Mouse (Mus musculus) lung, embryonic 14.5 days (tissue): ENCODE results near the gene Cramp1l. TPM values are rescaled to one million over a fixed set of nuclear protein-coding genes. Genes with fewer than 3 reads are reported as not detected.
"Not testable (repeated sequence)": the region's sequence is repeated elsewhere in the genome, so short reads cannot be mapped to it uniquely, and the experiment has no call there.

ENCODE experiments used
- ATAC-seq: fragments of 200-750 bp; cut with Nextera tagmentation; 2 replicates; pipeline ENCODE4 v1.8.0; 2017; ENCODE audit warnings: mild to moderate bottlenecking, moderate TSS enrichment, moderate library complexity; ENCODE audit not compliant: insufficient read depth
- DNase-seq: peaks from one replicate; pipeline ENCODE4 v3.0.0-alpha.2; 2015
- H3K27ac ChIP-seq: fragments of 300-500 bp; sonication (generic); 2 replicates; pipeline ENCODE4 v1.5.1; 2014; ENCODE audit warnings: low read depth, mild to moderate bottlenecking, moderate library complexity
- H3K27me3 ChIP-seq: fragments of 300-500 bp; sonication (generic); 2 replicates; pipeline ENCODE4 v1.6.1; 2014; ENCODE audit warnings: low read length, control low read depth; ENCODE audit not compliant: insufficient read depth
- H3K36me3 ChIP-seq: fragments of 300-500 bp; sonication (generic); 2 replicates; pipeline ENCODE4 v1.6.1; 2014; ENCODE audit warnings: control low read depth; ENCODE audit not compliant: insufficient read depth
- H3K4me1 ChIP-seq: fragments of 300-500 bp; sonication (generic); 2 replicates; pipeline ENCODE4 v1.6.1; 2014; ENCODE audit warnings: antibody characterized with exemption, control low read depth; ENCODE audit not compliant: insufficient read depth
- H3K4me2 ChIP-seq: fragments of 300-500 bp; sonication (generic); 2 replicates; pipeline ENCODE4 v1.6.1; 2014; ENCODE audit warnings: mild to moderate bottlenecking
- H3K4me3 ChIP-seq: fragments of 300-500 bp; sonication (generic); 2 replicates; pipeline ENCODE4 v1.5.1; 2014; ENCODE audit warnings: low read depth, low read length
- H3K9ac ChIP-seq: fragments of 300-500 bp; sonication (generic); 2 replicates; pipeline ENCODE4 v1.6.1; 2014
- H3K9me3 ChIP-seq: fragments of 300-500 bp; sonication (generic); 2 replicates; pipeline ENCODE4 v1.6.1; 2016; ENCODE audit warnings: low read depth, low read length, control low read depth
- CTCF ChIP-seq: IDR thresholded peaks from 2 replicates; pipeline ENCODE4 v1.5.1; 2016; ENCODE audit warnings: antibody characterized with exemption, low read depth
- WGBS: fragments of 180-500 bp; shearing (Covaris S2); extraction: QIAGEN DNeasy Blood & Tissue Kit; methylation state at CpG from one replicate; pipeline ENCODE4 v1.1.7; 2014; 5-methylcytosine and 5-hydroxymethylcytosine counted together
- polyA plus RNA-seq: library from polyadenylated mRNA; unstranded; fragments of >200 nt; fragmentation: Nextera tagmentation; extraction: Ambion mirVana; gene quantifications from 2 replicates; pipeline ENCODE4 v1.2.1, GENCODE M21; 2014

Cramp1l gene
- polyA plus RNA-seq, 1 experiment from 2014 or later: 9.8 TPM

DNA sequence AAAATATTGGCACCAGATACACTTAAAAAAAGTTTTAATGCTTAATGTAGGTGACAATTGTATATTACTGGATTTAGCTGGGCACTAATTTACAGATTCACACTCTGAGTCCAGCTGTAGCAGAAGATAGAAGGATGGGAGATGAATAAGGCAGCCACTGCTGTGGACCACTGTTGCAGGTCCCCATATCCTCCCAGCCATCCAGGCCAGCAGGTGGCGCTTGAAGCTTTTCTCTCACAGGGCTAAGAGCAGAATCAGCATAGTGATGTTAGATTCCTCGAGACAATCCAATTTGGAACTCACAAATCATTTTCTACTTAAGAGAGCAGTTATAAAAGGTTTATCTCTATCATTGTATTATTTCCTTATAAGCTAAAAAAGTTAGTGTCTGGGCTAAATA lies 73.1 kb downstream of the Cramp1l start:
- peak; percentile 44 for DNase-seq

GRCm38 (mm10) chr17:24937266-24937665 lies 78.3 kb downstream of the Cramp1l start:
- Histone ChIP-seq H3K9me3 (no peaks in the 10 kb centered on the region), H3K4me2 (peak overlapping the region; percentile 72), H3K4me3 (peak overlapping the region; percentile 97), H3K27ac (peak overlapping the region; percentile 85), H3K36me3 (no peaks in the 10 kb centered on the region), H3K9ac (peak overlapping the region; percentile 86), H3K4me1 (peaks cover 5% of the 10 kb centered on the region; the same call in 1 of the 2 replicates), H3K27me3 (no peaks in the 10 kb centered on the region)
- 41% methylated on average over 6 of the region's 6 CpGs for WGBS
- no peak for ATAC-seq
- TF ChIP-seq CTCF: peak; percentile 18; the same call in 1 of the 2 replicates
- no peak for DNase-seq

More for the DNA sequence above, 73.1 kb downstream of the Cramp1l start:
- not testable (repeated sequence) for H3K4me2 ChIP-seq, H3K27me3 ChIP-seq, H3K4me1 ChIP-seq, H3K9me3 ChIP-seq, ATAC-seq, H3K27ac ChIP-seq, H3K4me3 ChIP-seq, H3K9ac ChIP-seq
- WGBS: 5% methylated on average over 2 of the region's 2 CpGs
- peaks cover 43% of the 10 kb centered on the region for H3K36me3 ChIP-seq
- peak; percentile 70 for TF ChIP-seq CTCF

DNA sequence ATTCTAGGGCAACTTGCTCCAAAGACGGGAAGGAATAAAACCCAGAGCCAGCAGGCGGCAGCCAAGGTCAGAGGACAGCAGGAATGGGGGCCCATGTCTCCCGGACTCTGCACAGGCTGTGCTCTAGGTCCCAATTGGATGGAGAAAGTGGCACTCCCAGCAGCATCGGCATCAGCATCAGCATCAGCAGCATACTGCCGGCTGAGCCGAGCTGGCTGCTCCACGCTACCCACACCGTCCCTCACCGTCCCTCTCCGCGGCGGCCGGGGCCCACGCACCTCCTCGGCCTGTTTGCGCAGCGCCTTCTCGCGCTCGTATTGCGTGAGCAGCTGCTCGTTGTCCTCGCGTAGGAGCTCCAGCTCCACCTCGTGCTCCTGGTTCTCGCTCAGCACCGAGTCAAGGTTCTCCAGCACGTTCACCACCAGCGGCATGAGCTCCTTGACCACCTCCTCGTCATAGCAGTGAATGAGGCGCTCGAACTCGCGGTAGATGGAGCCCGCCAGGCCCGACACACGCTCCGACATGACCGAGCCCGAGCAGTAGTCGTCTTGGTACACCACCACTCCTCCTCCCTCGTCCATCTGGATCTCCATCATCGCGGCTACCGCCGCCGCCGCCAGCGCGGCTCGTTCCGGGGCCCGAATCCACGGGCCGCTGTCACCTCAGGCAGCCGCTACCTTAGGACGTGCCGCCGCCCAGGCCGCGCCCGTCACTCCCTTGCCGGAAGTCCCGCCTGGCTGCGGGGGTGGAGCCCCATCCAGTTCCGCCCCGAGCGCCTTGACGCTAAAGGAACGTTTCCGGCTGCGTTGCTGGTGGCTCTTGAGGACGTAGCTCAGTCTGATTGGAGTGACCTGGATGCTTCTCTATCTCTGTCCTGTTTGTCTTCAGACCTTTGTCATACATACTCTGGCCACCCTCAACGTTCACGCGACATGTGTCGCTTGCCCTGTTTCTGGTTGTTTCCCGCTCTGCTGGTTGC lies 79.0 kb downstream of the Cramp1l start, which contains the start of gene Mapk8ip3:
TSS of gene Mapk8ip3 (minus strand) at position 719 of the 979 bp plus-strand sequence.
- TF ChIP-seq CTCF: peak; percentile 48
- peak within 1 kb of the TSS; percentile 85 for H3K27ac ChIP-seq
- H3K4me3 ChIP-seq: peak within 1 kb of the TSS; percentile 97
- H3K9me3 ChIP-seq: no peaks in the 10 kb centered on the region
- 0 out of 2 replicates have a peak, but pooled peaks cover 4% of the 10 kb centered on the region for H3K36me3 ChIP-seq
- H3K4me2 ChIP-seq: peak within 1 kb of the TSS; percentile 72
- H3K9ac ChIP-seq: peak within 1 kb of the TSS; percentile 86
- H3K4me1 ChIP-seq: peaks cover 5% of the 10 kb centered on the region; the same call in 1 of the 2 replicates
- peak; percentile 97 for DNase-seq
- H3K27me3 ChIP-seq: no peaks in the 10 kb centered on the region
- WGBS: under 1% methylated on average over 78 of the region's 78 CpGs
- ATAC-seq: peak; percentile 98

DNA sequence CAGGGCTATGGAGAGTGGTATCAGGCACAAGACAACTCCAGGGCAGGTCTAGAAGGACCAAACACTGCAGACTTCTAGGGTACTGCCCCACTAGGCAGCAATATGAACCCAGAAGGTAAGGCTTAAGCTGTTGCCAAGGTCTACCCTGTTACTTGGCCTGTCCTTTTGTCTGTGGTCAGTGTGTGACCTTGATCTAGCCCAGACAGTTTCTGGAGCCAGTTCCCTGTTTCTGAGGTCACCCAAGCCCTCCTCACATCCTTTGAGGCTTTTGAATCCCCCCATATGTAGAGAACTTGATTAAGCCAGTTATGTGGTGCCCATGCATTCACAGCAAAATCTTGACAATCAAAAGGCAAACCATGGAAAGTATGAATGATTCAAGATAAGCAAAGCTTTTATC lies 79.9 kb downstream of the Cramp1l start:
- peak overlapping the region; percentile 72 for H3K4me2 ChIP-seq
- H3K4me1 ChIP-seq: peaks cover 5% of the 10 kb centered on the region; the same call in 1 of the 2 replicates
- H3K4me3 ChIP-seq: peak overlapping the region; percentile 97
- no peak for DNase-seq
- no peaks in the 10 kb centered on the region for H3K27me3 ChIP-seq
- no peaks in the 10 kb centered on the region for H3K9me3 ChIP-seq
- H3K9ac ChIP-seq: peak overlapping the region; percentile 86
- no peak for ATAC-seq
- no peak overlapping the region for H3K27ac ChIP-seq
- 0 out of 2 replicates have a peak, but pooled peaks cover 4% of the 10 kb centered on the region for H3K36me3 ChIP-seq
- TF ChIP-seq CTCF: no peak

GRCm38 (mm10) chr17:24934926-24935325 lies 80.7 kb downstream of the Cramp1l start:
- no peaks in the 10 kb centered on the region for H3K9me3 ChIP-seq
- DNase-seq (no peak), ATAC-seq (no peak)
- no peak for TF ChIP-seq CTCF
- H3K4me2 ChIP-seq: peak overlapping the region; percentile 72
- 0 out of 2 replicates have a peak, but pooled peaks cover 4% of the 10 kb centered on the region for H3K36me3 ChIP-seq
- H3K4me1 ChIP-seq: peaks cover 5% of the 10 kb centered on the region; the same call in 1 of the 2 replicates
- H3K9ac ChIP-seq: peak overlapping the region; percentile 86; the same call in 1 of the 2 replicates
- H3K4me3 ChIP-seq: 0 out of 2 replicates have a peak overlapping the region, but pooled peaks have one; percentile 1
- H3K27ac ChIP-seq: no peak overlapping the region
- 56% methylated on average over 4 of the region's 4 CpGs for WGBS
- no peaks in the 10 kb centered on the region for H3K27me3 ChIP-seq

DNA sequence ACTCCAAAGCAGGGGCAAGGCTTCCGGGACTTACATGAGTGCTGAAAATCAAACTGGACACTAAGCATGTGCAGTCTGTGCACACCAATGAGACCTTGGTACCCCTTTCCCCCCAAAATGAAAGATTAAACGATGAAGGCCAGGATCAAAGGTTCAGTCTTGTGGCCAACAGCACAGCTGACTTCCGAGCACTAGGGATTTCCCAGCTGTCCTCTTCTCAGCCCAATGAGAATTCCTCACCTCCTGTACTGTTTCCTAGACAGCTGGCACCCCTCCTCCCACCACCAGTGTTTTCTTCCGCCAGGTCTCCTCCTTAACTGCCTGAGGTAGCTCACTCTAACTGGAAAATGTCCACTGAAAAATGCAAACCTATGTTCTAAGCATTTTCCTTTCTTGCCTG lies 82.4 kb downstream of the Cramp1l start:
- ATAC-seq (no peak), DNase-seq (no peak)
- Histone ChIP-seq H3K27me3 (no peaks in the 10 kb centered on the region), H3K9ac (no peak overlapping the region), H3K4me3 (no peak overlapping the region), H3K9me3 (no peaks in the 10 kb centered on the region), H3K36me3 (peaks cover 4% of the 10 kb centered on the region; the same call in 1 of the 2 replicates), H3K27ac (no peak overlapping the region), H3K4me2 (no peak overlapping the region), H3K4me1 (peaks cover 5% of the 10 kb centered on the region; the same call in 1 of the 2 replicates)
- no peak for TF ChIP-seq CTCF
- WGBS: 72% methylated on average over 4 of the region's 4 CpGs

GRCm38 (mm10) chr17:24932431-24932830 lies 83.2 kb downstream of the Cramp1l start:
- no peak for TF ChIP-seq CTCF
- 85% methylated on average over 4 of the region's 4 CpGs for WGBS

More at GRCm38 (mm10) chr17:24932431-24932830, 83.2 kb downstream of the Cramp1l start:
- Histone ChIP-seq H3K4me2 (no peak overlapping the region), H3K9me3 (no peaks in the 10 kb centered on the region), H3K4me1 (peaks cover 5% of the 10 kb centered on the region; the same call in 1 of the 2 replicates), H3K4me3 (no peak overlapping the region), H3K27ac (no peak overlapping the region), H3K36me3 (peaks cover 11% of the 10 kb centered on the region), H3K27me3 (no peaks in the 10 kb centered on the region), H3K9ac (no peak overlapping the region)
- DNase-seq (no peak), ATAC-seq (no peak)
